Mouse (Mus musculus) cerebellum, adult 11 months (tissue): ENCODE data around the gene Zbtb45.

ENCODE experiments used
- DNase-seq: peaks from one replicate; pipeline ENCODE4 v3.0.0; 2022

The Zbtb45 gene

GRCm38 (mm10) chr7:13010005-13010908, at the start of gene Zbtb45:
Gene Zbtb45 (minus strand): TSS chr7:13010034.
- no peak for DNase-seq

GRCm38 (mm10) chr7:13059536-13059935, 49.7 kb upstream of the Zbtb45 start:
- DNase-seq = no peak

GRCm38 (mm10) chr7:13056913-13057700, 47.3 kb upstream of the Zbtb45 start:
- no peak for DNase-seq

GRCm38 (mm10) chr7:13054287-13055010, 44.6 kb upstream of the Zbtb45 start, which contains the start of gene Mzf1:
Gene Mzf1 (minus strand): TSS chr7:13054764.
- DNase-seq = peak; percentile 94

GRCm38 (mm10) chr7:13053961-13054286, 44.1 kb upstream of the Zbtb45 start:
- no peak for DNase-seq

GRCm38 (mm10) chr7:13053501-13053900, 43.7 kb upstream of the Zbtb45 start:
- peak; percentile 25 for DNase-seq

- DNase-seq = peak; percentile 34
Observed at GRCm38 (mm10) chr7:13053001-13053400, 43.2 kb upstream of the Zbtb45 start.

GRCm38 (mm10) chr7:13046084-13046483, 36.2 kb upstream of the Zbtb45 start:
- peak; percentile 54 for DNase-seq

GRCm38 (mm10) chr7:13044254-13044625, 34.4 kb upstream of the Zbtb45 start:
- no peak for DNase-seq

- peak; percentile 79 for DNase-seq
Observed at GRCm38 (mm10) chr7:13043445-13044253, 33.8 kb upstream of the Zbtb45 start.

- no peak for DNase-seq
Observed at GRCm38 (mm10) chr7:13043120-13043444, 33.2 kb upstream of the Zbtb45 start.

- DNase-seq = peak; percentile 17
Observed at GRCm38 (mm10) chr7:13042511-13042910, 32.7 kb upstream of the Zbtb45 start.

- no peak for DNase-seq
Observed at GRCm38 (mm10) chr7:13041256-13041655, 31.4 kb upstream of the Zbtb45 start.

- no peak for DNase-seq
Observed at GRCm38 (mm10) chr7:13039181-13039580, 29.3 kb upstream of the Zbtb45 start.

- no peak for DNase-seq
Observed at GRCm38 (mm10) chr7:13038621-13039169, 28.9 kb upstream of the Zbtb45 start.

- peak; percentile 98 for DNase-seq
Observed at GRCm38 (mm10) chr7:13037901-13038555, 28.2 kb upstream of the Zbtb45 start, which contains the start of gene Ube2m. Gene Ube2m (minus strand): TSS chr7:13038275.

- DNase-seq = no peak
Observed at GRCm38 (mm10) chr7:13037366-13037765, 27.5 kb upstream of the Zbtb45 start.

- no peak for DNase-seq
Observed at GRCm38 (mm10) chr7:13036806-13037205, 27.0 kb upstream of the Zbtb45 start.

- DNase-seq = peak; percentile 66
Observed at GRCm38 (mm10) chr7:13035211-13035855, 25.5 kb upstream of the Zbtb45 start.

GRCm38 (mm10) chr7:13034148-13034977, 24.5 kb upstream of the Zbtb45 start, which contains the start of gene Chmp2a:
Gene Chmp2a (minus strand): TSS chr7:13034807.
- DNase-seq = peak; percentile 98
